Mouse (Mus musculus) adipose tissue, adult 10 weeks (tissue): ENCODE data around the gene Ebf3. TPM values are rescaled to one million over a fixed set of nuclear protein-coding genes. Genes with fewer than 3 reads are reported as not detected.

Experiments
- polyA plus RNA-seq: library from polyadenylated mRNA; stranded (reverse); fragments of 350-450 nt; fragmentation: Illumina TruSeq; extraction: RNeasy Lipid Tissue Mini Kit (QIAGEN cat#74804); gene quantifications from one replicate; pipeline ENCODE4 v1.2.3, GENCODE M21; 2014; ENCODE audit warnings: low read depth, low replicate concordance

The Ebf3 gene
- 4.1 TPM for polyA plus RNA-seq

DNA sequence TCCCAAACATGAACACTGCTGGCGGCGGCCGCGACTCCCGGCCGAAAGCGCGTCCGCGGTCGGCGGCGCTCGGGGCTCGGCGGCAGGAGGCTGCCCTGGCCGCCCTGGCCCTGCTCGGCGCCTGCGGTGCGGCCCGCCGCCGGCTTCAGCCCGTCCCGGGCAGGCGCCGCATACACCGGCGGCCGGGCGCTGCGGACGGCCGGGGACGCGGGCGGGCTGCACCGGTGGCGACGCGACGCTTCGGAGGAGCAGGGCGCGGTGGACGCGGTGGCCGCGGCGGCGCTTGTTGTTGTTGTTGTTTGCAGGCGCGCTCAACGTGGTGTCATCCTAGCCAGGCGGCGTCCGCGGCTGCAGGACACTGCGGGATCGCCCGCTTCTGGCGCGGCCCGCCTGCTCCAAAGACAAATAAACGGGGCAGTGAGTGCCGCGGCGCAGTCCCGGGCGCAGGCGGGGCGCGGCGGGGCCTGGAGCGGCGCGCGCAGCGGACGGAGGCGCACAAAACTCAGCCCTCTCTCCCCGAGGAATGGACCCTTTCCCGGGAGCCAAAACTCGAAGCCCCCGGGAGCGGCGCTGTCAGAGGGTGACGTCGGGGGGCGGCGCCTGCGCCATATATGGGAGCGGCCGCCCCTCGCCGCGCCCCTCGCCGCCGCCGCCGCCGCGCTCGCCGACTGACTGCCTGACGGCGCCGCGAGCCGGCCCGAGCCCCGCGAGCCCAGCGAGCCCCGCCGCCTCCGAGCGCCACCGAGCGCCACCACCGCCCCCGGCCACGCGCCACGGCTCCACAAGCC, at the start of gene Ebf3:
Ebf3 (minus strand) TSS at position 542 of the 788 bp plus-strand sequence.

Other genes starting within 250 kb of the Ebf3 start
- 7.1 TPM for gene 9430038I01Rik, start 96.3 kb upstream of the Ebf3 start, polyA plus RNA-seq
- 171 TPM for gene Glrx3, start 123.2 kb upstream of the Ebf3 start, polyA plus RNA-seq